Mouse (Mus musculus) T-cell, adult 2 months (primary cell): Measurements from ENCODE around the gene Tyrp1.

ENCODE experiments used
- DNase-seq: peaks from one replicate; pipeline ENCODE4 v3.0.0; 2022; ENCODE audit warnings: low spot score

Gene Tyrp1

DNA sequence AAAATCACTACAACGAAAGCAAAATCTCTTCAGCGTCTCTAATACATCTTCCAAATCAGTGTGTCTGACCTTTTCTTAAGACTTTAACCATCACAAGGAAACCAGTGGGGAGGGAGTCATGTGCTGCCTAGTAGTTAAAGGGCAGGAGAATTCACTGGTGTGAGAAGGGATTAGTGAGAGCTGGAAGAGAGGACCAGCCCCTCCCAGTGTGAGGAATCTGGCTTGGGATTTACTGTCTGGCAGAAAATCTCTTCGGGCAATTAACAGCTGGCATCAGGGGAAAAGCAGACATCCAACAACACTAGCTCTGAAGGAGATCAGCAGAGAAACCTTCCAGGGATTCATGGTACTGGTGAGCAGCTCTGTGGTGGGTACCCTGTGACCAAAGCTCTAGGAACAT, at the start of gene Tyrp1:
Tyrp1 (plus strand) TSS at position 74 of the 400 bp plus-strand sequence.
- no peak for DNase-seq

DNA sequence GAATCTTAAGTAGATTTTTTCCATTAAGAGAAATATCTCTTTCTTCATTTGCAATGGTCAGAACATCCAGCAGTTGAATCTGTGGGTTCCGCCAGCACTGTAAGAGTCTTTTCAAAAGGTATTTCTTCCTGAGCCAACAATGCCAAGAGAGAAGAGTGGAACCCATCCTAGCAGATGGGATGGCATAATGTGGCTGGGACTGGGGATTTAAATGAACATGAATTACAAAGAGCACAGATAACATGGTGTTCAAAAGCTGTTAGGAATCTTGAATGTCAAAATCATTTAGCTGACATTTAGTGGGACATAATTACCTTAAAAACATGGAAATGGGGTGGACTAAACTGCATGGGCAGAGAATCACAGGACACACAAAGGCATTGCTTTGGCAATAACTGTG, 45.6 kb upstream of the Tyrp1 start:
- DNase-seq, result no peak

DNA sequence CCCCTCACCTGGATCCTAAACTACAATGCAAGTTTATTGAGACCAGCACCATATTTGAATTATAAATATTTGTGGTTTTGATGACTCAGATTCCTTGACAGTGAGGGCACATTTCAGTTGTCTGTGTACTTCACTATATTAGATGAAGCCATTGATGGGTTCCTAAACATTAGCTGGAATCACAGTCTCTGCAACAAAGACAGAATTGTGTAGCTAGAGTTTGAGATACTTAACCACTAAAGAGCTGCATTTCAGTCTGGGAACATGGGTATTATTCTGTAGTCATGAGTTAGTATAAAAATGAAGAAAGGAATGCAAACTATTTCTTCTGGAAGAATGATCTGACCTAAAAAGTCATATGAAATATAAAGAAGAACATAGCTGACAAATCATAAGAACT, 14.4 kb upstream of the Tyrp1 start:
- DNase-seq, result no peak

DNA sequence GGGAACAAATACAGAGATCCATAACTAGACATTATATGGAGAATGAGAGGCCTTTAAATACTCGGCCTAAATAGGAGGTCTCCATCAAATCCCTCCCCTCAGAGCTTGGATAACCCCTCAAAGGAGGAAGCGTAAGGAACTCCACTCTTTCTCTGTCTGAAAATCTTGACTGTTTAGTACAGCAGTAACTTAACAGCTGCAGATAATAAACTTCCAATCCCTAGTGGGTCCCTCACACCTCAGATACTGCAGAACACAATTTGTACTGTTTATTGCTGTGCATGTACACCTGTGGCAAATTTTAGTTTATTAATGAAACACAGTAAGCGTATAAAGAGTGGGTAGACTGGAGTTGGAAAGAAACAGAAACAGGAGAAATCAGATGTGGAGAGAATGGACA, 12.0 kb upstream of the Tyrp1 start:
- DNase-seq, result no peak

DNA sequence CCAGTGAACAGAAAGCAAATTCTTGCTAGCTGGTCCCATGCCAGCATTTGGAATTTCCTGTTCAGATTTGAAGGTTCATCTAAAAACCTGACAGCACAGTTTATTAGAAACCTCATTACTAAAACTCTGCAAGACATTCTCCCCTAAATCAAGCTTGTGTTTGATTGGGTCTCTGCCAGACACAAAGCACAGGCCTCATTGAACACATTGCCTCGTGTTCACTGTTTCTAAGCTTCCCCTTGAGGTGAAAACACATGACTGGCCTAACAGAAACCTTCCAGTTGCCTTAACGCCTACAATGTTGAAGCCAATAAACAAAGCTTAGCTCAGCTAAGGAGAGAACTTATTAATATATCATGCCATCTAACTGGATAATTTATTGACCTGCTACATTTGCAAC, 5.7 kb upstream of the Tyrp1 start:
- DNase-seq, result no peak

DNA sequence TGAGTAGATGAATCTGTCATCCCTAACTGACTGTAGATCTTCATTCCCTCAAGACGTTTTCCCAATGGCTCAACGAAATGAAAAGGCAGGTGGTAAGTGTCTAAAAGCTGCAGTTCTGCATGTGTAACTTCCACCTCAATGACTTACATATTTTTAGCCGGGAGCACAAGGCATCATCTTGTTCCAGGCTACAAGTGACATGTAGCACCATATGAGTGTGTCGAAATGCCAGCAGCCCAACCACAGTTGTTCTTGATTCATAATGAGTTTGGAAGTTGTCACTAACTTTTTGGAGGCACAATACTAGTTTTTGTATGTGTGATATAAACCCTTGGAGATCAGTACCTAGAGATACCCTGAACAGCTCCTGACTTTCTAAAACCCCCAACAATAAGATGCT, 5.4 kb downstream of the Tyrp1 start:
- DNase-seq, result no peak

DNA sequence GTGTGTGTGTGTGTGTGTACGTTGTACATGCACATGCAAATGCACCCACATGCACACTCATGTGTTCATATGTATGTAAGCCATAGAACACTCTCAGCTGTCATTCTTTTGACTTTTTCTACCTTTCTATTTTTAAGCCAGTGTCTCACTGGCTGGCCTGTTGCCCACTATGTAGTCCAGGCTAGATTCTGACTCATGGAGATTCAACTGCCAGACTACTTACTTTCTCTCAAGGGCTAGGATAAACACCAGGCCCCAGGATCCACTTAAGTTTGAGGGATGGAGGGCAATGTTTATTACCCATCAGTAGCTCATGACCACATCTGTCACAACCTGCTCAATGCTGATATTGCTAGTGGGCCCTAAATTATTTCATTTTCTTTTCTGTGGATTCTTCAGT, 8.1 kb downstream of the Tyrp1 start:
- no peak for DNase-seq

DNA sequence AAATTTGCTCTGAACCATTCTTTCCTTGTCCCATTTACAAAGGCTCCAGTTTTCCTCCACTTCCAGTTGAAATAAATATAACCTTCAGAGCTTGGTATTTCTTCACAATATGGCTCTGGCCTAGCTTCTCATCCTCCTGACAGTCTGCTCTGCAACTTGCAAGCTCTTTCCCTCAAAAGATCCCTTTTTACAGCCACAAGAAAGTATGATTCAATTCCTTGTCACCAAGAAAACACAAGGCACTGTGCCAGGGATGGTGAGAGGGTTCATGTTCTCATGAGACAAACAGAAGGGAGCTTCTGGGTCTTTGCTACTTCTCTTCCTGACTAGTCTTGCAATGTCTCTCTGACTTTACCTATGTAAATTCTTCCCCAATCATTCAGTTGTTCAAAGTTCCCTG, 9.8 kb downstream of the Tyrp1 start:
- no peak for DNase-seq

DNA sequence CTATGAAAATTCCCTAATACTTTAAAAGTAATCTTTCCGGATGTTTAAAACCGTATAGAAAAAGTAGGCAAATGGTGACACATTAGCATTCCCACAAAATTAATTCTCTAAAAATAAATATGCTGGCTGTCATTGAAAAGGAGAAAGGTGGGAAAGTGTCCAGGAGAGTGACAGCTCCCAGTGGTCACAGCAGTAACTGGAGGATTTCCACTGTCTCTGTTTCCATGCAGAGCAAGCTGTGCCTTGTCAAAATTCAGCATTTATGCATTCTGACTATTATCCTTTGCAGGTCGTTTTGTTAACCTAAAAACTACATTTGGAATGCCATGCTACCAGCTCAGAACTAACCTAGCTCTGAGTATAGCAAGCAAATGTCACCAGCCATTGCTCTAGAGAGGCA, 12.1 kb downstream of the Tyrp1 start:
- no peak for DNase-seq

DNA sequence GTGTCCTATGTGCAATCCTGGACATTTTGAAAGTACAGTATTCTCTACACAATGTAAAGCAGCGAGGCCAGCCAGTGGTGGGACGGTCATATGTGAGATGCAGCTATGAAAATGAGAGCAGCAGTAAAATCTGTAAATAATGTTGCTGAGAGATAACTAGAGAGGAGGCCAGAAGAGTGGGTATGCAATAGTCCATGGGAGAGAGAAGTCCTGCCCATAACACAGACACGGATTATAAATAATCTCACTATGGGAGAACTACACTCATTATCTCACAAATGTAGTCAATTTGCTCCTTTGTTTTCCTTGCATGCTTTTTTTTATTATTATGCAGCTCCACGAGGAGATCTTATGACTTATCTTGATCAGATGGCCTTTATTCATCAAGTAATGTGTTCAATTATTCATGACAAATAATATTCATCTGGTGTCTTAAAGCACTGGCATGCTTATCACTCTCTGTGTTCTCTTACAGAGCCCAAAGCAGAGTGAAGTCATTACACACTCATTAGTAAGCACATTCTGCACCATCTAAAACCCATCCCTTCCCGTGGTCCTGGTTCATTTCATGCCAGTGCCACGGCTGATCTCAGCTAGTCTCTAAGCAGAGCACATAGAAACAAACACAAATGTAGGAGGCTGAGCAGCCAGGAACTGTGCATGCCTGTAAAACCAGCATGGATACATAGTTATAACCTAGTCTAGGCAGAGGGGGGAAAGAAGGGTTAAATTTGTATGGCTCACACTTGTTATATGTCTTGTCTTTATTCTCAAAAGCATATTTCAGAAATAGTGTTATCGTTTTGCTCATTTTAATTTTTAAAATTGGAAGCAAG, 18.9 kb downstream of the Tyrp1 start:
- DNase-seq, result no peak

DNA sequence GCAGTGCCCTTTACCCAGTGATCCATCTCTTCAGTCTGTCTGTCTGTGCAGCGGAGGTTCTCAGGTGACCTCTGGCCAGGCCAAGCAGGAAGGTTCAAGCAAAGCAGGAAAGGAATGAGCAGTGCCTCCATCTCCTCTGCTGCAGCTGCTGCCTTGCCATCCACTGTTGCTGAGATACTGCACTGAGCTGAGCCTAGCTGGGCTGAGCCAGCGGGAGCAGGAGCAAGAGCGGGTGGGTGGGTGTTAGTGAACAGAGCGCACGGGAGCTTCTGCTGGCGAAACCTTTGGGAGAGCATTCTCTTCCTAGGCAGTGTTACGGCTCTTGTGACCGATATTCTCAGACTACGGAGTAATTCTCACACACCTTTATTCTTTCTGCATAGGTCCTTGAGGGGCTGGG, 21.6 kb downstream of the Tyrp1 start:
- no peak for DNase-seq

DNA sequence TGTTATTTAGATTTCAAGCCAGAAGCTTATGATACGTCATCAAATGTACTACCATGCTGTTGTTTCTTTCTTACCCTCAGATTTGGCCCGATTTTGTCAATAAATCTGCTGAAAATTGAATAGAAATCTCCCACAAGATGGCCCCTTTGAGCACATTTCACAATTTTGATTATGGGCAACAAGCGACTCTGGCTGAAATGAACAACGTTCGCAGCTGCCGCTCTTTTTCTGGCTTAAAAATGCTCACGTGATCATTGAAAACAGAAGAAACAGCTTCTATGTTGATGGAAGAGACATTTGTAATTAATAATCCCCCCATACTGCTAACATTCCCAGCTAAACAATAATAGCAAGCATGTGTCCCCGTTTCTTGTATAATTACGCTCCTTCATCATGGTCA, 29.0 kb downstream of the Tyrp1 start:
- no peak for DNase-seq

DNA sequence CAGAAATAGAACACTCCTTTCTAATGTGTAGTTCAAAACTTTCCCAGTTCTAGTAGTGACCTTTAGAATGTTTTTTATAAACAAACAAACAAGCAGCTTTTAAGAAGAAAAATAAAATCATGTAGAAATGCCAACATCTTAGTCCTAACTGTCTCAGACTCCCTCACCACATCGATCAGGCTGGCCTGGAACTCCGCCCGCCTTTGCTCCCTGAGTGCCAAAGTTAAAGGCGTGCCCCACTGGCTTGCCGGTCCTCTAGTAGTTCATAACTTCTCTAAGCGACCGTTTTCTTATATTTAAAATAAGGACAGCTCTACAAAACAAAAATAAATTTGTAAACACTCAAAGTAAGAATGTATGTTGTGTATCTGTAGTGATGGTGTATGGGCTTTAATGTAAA, 30.0 kb downstream of the Tyrp1 start:
- no peak for DNase-seq

DNA sequence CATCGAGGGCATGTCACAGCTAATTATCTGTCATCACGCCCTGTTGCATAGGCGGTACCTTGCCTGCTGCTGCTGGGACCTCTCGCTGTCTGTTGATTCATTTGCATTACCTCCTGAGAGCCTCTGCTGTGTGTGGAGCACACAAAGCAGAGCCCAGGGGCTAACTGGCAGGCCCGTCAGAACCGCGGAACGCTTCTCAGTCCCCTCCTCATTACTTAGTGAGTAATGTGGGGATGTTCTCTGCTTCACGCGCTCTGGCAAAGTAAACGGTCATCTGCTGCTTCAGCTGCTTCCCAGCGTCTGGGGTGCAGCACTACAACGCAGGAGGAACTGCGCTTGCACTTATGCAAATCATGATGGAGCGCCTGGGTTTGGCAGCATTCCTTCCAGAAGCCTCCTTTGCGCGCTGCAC, 30.6 kb downstream of the Tyrp1 start:
- DNase-seq, result no peak

DNA sequence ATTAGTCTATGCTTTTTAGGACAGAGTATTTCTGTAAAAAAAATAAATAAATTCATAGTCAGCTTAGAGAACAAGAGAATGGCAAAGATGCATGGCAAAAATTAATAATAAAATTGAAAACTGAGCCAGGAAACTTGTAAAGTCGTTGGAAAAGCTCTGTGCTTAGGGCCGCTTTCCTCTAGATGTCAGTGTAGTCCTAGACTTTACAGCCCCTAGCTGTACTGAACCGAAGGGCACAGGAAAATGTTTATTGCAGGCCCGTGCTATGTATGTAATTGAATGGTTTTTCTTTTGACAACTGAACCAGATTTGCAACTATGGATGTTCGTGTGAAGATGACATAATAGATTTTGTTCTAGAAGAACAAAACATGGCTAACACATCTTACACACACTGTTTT, 32.1 kb downstream of the Tyrp1 start:
- no peak for DNase-seq

DNA sequence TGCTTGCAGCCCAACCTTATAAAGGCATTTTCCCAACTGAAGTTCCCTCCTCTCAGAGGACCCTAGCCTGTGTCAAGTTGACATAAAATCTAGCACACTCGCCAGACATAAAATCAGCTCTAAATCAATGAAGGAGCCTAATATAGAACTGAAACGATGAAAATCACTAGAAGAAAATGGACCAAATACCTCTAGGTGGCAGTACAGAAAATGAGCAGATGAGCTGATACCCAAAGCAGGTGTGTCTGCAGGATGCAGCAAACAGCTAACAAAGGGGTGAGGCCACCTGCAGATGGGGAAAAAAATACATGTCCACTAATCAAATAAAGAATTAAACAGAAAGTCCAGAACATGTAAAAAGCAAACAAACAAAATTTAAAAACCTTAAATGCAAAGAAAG, 35.7 kb downstream of the Tyrp1 start:
- DNase-seq, result no peak

DNA sequence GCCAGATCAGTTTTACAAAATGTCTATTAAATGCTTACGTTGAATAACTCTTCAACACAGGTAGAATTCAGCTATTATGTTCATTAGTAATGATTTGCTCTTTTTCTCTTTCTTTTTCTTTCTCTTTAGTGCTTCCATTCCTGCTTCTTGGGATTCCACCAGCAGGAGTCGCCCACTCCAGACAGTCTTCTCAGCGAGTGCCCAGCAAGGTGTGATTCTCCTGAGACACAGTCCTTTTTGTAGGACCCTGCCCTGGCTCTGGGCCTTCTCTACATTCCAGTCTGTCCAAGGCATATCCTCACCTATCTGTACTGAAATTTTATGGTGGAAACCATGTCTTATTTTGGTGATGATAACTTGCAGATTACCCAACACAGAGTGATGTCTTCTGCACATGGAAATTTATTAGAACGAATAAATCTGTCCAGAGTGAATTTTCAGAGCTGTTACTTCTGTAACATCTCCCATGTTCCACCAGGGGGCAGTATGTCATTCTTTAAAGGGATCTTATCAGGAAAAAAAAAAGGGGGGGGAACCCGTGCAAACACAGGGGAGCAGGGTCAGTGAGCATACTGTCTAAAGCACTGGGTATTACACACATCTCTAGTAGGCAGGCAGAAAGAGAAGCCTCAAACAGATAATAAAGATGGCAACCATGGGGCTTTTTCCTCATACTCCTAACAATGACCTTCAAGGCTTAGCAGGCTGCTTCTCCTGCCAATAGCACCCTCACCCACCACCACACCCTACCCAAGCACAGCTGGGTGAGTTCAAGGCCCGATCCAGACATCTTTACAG, 39.1 kb downstream of the Tyrp1 start:
- DNase-seq, result no peak

DNA sequence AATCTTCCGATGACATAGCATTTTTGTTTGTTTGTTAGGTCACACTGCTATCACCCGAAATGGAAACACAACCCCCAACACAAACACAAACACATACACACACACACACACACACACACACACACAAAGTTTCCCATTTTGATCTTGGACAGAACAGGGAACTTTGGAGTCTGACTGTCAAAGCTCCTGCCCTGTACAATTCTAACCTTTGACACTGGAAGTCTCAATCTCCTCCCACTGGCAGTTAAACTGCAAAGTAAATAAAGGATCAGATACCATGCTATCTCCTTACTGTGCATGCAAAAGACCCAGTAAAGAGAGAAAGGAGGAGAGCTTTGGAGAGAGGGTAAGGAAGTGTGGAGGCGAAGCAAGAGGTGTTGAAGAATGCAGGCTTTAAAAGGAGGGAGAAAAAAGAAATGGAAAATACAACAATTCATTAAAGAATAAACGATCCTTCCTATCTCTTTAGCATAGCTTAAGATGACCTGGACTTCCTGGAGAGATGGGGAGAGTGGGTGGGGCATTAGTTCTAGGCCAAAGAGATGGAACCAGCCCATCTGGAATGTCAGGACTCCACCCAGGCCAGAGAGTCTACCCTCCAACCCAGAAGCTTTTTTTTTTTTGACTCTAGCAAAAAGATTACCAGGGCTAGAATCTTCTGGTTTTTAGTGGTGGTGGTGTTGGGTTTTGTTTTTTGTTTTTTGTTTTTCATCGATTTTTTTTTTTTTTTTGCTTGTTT, 40.4 kb downstream of the Tyrp1 start:
- no peak for DNase-seq

DNA sequence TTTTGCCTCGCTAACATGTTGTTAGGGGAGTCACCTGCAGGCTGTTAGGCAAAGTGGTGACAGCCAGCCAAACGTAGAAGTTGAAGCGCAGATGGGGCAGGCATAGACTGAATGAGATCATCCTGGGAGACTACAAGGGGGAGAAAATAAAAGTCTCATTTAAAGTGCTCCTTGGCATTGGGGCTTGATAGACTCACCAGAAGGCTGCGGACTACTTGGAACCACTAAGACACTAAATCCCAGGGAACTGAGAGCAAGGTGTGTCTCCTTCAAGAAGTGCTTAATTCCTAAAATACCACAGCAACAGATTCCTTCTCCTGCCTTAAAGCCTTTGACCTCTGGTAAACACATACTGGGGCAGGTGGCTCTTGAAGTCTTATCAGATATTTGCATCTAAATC, 41.1 kb downstream of the Tyrp1 start:
- no peak for DNase-seq

DNA sequence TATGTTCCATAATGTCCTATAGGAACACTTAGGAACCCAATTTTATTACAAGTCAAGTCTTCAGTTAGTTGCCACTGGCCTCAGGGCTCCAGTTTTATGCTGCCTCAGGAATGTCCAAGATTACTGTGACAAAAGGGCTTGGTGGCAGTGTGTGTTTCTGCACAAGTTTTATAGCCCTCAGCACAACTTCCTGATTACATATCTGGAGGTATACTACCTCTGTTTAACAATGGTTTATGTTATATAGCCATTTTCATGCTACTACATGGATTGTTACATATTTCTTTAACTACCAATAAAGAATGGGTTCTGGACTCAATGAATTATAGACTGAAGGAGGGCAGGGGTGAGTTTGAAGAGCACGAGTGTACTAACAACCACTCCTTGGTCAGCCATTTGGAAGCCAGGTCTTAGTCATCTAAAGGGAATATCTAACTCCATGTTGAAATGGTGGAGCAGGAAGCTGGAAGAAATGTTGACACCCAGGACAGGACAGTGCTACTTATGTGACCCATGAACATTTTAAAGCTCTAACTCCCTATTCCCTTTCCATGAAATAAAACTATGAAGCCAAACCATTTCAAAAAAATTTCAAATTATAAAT, 48.2 kb downstream of the Tyrp1 start:
- DNase-seq, result no peak

DNA sequence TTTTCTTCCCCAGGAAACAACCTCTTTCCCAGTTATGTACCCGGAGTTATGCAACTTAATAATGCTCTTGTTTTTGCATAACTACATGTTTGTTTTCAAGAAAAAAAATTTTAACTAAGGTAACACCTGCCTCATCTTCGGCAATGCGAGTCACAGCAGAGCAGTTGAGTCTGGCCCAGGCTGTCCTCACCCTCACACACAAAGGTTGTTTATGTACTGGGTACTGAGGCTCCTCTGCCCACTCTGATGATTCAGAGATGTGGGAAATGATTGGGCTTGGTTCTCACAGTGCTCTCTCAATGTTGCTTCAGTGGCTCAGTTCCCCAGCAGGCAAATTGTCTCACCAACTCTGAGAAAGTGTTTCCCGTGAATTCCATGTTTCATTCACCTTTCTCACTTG, 52.7 kb downstream of the Tyrp1 start:
- no peak for DNase-seq

DNA sequence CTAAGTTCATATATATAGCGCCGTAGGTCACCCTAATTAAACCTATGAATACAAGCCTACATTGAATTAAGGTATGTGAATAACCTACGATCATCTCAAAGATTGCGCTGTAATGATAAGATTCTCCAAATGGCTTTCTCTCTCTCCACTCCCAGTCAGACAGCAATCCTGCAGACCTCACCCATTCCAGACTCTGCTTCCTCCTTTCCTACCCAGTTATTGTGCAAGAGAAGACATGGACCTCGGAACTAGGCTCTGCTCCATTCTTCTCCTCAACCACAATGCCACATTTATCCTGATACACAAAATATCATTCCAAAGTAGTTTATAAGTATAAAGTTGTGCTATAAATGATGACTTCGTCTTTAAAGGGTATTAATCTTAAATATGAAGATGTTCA, 57.1 kb downstream of the Tyrp1 start:
- DNase-seq, result no peak
